Mouse (Mus musculus) embryo, embryonic 10 days (tissue): Measurements from ENCODE around the gene Asb13.

Experiments used
- DNase-seq: peaks from one replicate; pipeline ENCODE4 v3.0.0-alpha.2; 2015; ENCODE audit warnings: low spot score

Gene Asb13

GRCm38 (mm10) chr13:3665308-3665723, 31.5 kb downstream of the Asb13 start:
- peak; percentile 87 for DNase-seq

GRCm38 (mm10) chr13:3667288-3667873, 33.5 kb downstream of the Asb13 start:
- DNase-seq, result no peak

GRCm38 (mm10) chr13:3668068-3668467, 34.2 kb downstream of the Asb13 start:
- DNase-seq, result no peak

DNA sequence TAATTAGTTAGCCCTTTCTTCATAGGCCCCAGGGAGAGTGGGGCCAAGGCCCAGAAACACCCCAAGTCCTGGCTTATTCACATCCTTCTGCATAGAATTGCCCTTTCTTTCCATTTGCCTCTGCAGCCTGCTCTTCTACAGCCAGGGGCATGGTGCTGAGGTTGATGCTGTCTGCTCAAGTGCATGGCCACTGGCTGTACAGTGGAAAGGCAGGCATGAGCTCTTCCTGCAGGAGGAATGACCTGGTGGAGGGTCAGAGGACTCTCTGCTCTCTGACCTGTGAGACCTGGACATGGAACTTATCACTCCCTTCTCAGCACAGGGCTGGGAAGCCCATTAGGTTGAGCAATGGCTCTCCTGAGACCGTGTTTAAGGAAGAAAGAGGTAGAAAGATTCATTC, 35.8 kb downstream of the Asb13 start:
- DNase-seq, result peak; percentile 20

DNA sequence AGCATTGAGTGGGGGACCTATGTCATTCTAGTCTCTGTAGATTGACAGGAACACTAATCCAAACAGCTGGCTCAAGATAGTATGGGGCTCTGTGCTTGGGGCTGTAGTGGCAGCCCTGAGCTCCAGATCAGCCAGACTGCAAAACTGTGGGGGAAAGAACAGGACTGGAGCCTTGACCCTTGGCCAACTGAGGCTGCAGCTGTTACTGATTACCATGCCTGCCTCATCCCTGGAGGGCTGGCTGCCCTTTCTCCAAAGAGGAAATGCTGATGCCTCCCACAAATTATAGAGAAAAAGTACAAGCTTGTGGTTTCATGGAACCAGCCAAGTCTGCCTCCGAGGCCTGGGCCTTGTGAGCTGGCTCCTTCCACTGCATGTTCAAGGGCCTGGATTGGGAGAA, 36.2 kb downstream of the Asb13 start:
- DNase-seq, result peak; percentile 67

- DNase-seq, result no peak
Measured at GRCm38 (mm10) chr13:3673151-3673550, 39.3 kb downstream of the Asb13 start.

DNA sequence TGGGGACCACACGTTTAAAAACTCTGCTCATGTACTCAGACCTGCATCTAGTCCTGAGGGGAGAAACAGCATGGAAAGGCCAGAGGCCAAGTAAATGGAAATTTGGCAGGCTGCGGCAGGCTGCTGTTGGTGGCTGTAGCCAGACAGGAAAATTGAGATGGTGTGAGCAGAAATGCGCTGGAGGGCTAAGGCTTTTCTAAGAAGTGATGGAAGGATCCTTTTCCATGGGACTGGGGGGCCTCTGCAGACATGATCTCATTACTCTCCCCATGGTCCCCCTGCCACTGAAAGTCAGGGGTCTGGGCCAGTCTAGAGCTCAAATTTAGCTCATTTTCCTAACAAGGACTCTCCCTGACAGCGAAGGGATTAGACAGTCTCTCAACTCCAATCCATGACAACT, 39.8 kb downstream of the Asb13 start:
- no peak for DNase-seq

- no peak for DNase-seq
Measured at GRCm38 (mm10) chr13:3675855-3676254, 42.0 kb downstream of the Asb13 start.

DNA sequence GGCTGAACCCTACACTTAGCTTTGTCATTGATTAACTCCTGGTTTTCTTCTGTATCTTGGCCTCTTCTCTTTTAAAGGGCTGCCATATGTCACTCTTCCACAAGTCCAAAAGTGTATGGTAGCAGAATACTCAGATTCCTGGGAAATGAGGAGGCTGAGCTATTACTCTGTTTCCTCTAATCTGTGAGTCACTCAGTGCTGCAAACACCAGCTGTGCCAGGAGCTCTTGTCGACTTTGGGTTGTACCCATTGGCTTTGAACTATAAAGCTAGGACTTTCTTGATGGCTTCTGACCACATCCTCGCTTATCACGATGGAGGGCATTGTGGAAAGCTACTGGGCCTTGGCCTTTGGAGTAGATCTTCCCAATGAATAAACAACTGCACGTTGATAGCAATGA, 45.3 kb downstream of the Asb13 start:
- no peak for DNase-seq

DNA sequence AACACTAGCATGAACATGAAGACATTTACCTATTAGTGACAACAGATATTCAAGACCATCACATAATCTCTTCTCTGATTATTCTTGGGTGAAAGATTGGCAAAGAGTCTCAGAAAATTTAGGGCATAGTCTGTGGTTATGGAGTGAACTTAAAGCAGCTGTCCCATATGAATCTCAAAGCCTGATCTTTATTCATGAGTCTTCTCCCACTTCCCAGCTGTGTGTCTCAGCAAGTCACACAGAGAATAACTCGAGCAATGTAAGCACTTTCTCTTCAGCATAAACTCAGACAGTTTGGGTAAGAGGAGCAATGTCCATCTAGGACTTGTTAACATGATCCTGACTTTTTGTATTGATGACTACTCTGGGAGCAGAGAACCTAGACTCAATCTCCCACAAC, 52.5 kb downstream of the Asb13 start:
- no peak for DNase-seq

GRCm38 (mm10) chr13:3694599-3695343, 60.9 kb downstream of the Asb13 start:
- peak; percentile 82 for DNase-seq

DNA sequence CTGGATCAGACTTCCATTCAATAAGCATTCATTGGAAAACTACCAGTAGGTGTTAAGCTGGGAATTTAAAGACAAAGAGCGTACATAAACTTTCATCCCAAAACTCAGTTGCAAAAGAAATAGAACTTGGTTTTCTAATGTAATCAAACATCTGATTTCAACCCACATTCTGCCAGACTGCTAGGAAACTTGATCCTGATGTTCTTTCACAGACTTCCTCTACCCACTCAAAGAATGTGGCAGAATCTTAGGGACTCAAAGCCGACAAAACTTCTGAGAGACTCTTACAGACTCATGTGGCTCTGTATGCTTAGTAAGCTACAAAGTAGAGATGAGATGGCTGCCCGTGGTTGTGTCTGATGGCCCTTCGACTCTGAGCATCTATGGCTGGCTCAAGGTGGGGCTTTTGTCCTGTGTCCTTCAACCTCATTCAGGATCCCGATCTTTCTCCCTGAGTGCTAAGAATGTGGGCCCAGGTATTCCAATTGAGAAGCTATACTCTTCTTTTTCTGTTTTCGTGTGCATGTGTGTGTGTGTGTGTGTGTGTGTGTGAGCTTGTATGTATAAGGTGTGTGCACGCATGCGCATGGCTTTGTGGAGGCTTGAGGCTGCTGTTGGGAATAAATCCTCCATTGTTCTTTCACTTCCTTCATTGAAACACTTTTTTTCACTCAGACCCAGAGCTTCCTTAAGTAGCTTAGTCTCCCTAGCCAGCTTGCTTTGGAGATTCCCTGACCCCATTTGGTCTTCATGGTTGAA, 63.3 kb downstream of the Asb13 start:
- no peak for DNase-seq

DNA sequence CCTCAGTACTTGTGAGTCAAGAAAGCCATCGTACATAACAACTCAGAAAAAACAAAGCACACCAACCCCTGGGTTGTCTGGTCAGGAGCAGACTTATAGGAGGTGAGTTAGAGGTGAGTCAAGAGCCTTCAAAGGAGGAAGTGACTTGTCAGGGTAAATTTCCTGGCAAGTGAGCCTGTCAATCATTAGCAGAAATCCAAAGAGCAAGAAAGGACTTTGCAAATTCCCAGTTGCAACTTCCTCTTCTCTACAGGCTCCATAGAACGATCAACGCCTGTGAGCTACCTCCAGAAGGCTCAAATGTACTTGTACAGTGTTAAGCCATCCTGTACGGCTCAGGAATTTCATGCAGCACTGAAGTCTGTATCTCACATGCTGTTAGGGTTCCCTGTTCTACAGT, 66.9 kb downstream of the Asb13 start:
- DNase-seq, result no peak
